Mouse (Mus musculus) granulocyte monocyte progenitor cell, adult 5-6 weeks (primary cell): Measurements from ENCODE around the gene Rbm20. TPM values are rescaled to one million over a fixed set of nuclear protein-coding genes. Genes with fewer than 3 reads are reported as not detected.
"Not testable (repeated sequence)": the region's sequence is repeated elsewhere in the genome, so short reads cannot be mapped to it uniquely, and the experiment has no call there.

Experiments used
- ATAC-seq: replicated peaks from 2 replicates; pipeline ENCODE4 v1.8.0; 2016; ENCODE audit warnings: mild to moderate bottlenecking, moderate TSS enrichment, inconsistent platforms; ENCODE audit not compliant: poor library complexity, severe bottlenecking
- total RNA-seq, 2 experiments: library from RNA; stranded (forward) in 1 of 2; stranded (reverse) in 1 of 2; fragments of 200-712, 200-1000 nt in 1 of 2; fragments of >200 nt in 1 of 2; fragmentation: Nextera tagmentation in 1 of 2; gene quantifications; 2 replicates each; pipeline ENCODE4 v1.2.3; 2014 to 2017

The Rbm20 gene
- total RNA-seq (2014; fragmentation: Nextera tagmentation) (0.09 and 0.41 TPM in 2 replicates), total RNA-seq (2017) (0.05 and 0.34 TPM in 2 replicates)

GRCm38 (mm10) chr19:53676718-53677634 lies at the start of gene Rbm20:
TSS of gene Rbm20 (plus strand) at chr19:53677306.
- ATAC-seq: peak; percentile 74

DNA sequence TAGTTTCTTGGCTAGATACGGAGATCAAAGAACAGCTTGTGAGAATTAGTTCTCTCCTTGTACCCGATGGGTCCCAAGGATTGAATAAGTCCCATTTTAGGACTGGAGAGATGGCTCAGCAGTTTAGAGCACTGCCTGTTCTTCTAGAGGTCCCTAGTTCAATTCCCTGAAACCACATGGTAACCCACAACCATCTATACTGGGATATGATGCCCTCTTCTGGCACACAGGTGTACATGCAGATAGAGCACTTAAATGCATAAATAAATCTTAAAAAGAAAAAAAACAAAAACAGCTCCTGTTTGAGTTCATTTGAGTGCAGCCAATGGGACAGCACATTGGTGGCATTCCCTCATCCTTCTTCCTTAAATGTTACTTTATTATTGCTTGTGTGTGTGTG lies 39.1 kb upstream of the Rbm20 start:
- ATAC-seq: no peak; the same call in 1 of the 2 replicates

DNA sequence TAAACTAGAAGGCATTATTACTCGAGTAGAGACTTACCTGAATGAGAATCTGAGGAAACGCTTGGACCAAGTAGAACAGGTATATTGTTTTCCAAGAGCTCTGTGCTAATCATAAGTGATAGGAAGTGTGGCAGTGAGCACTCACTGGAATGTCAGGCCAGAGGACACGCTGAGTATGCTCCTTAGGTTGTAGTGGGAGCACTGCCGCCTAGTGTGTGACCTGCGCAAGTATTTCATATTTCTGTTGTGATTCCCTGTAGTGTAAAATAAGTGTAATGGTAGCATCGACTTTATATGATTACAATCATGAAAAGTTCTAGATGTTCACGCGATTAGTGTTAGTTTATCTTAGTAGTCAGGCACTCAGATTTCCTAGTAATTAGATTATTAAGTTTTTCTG lies 38.4 kb upstream of the Rbm20 start:
- no peak for ATAC-seq

- no peak for ATAC-seq
Observed at GRCm38 (mm10) chr19:53644020-53644595, 33.0 kb upstream of the Rbm20 start.

- ATAC-seq: no peak
Observed at GRCm38 (mm10) chr19:53647301-53647700, 29.8 kb upstream of the Rbm20 start.

- no peak for ATAC-seq
Observed at GRCm38 (mm10) chr19:53648056-53648455, 29.1 kb upstream of the Rbm20 start.

DNA sequence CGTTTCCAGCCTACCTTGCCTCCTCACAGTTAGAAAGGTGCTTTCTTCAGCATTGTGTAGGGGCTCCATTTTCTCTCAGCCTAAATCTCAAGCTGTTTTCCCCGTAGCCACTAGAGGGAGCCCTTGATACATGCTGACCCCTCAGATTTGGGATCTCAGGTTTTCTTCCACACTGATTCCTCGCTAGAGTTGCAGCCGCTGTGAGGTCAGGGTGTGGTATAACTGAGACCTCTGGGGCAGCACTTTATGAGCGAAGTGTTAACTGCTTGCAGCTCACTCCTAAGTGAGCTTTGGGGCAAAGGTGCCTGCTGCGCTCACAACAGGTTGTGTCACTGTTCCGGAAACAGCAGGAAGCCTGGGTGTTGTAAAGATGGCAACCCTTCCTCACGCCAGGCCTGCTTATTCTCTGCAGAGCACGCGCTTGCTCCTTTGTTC lies 28.3 kb upstream of the Rbm20 start:
- peak; percentile 62 for ATAC-seq

DNA sequence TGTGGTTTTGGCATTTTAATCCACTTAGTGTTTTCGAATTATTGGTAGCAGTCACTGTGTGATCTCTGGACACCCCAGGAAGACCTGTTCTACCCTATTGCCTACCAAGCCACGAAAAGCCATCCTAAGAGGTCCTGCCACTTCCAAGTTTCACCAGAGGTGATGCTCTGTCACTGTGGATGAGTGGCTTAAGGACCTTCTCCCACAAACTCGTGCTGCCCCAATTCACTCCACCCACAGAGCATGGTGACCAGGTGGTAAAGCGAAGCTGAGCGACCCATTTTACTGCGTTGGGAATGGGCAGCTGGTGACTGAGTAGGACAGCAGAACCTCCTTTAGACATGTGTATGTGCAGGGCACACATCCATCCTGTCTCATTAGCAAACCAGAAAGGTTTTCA lies 27.7 kb upstream of the Rbm20 start:
- ATAC-seq: no peak

GRCm38 (mm10) chr19:53649802-53650201 lies 27.3 kb upstream of the Rbm20 start:
- ATAC-seq: no peak

DNA sequence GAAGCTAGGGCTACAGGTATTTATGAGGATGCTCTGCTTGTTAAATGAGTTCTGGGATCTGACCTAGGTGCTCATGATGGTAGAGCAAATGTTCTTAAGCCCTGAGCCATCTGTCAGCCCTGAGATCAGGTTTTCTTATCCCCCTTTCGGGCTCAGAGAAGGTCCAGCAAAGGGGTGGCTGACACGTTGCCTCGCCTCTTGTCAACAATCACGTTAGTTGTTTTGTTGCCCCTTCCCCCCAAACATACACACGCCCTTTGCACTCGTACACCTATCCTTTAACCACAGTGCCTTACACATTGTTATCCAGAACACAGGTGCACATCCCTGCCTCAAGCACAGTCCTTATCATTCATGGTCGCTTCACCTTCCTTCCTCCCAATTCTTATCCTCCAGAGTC lies 26.2 kb upstream of the Rbm20 start:
- ATAC-seq: no peak

- ATAC-seq: no peak
Observed at GRCm38 (mm10) chr19:53652267-53652666, 24.8 kb upstream of the Rbm20 start.

DNA sequence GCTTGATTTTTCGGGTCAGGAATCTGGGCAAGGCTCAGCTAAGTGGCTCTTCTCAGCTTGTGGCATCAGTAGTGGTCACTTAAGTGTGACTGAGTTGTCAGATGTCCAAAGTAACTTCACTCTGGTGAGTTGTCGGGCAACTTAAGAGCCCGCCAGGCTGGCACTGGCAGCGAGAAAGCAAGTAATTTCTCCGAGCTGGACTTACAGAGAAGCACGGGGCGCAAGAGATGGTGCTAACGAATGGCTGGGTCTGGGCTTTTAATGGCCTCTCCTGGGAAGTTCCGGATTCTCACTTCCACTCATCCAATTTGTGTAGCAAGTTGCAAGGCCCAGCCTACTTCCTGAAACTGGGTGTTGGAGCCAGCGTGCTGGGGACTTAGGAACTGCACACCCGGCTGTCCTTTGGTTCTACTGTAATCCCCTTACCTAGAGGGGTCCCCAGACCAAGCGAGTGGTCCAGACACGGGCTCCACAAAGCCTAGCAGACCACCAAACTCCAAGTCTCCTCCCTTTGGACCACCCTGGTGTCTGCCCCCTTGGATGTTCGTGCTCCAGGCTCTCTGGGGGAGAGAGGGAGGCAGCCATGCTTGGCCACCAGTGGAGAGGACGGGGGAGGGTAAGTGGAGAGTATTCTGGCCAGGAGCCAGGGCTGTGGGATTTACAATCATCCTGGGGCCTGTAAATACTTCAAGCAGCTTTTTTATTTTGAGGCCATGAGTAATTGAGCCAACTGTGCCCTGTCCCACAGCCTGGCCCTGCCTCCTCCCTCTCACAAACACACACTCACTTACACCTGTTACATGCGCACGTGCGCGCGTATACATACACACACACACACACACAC lies 23.3 kb upstream of the Rbm20 start:
- 0 out of 2 replicates have a peak, but pooled peaks have one; percentile 20 for ATAC-seq

DNA sequence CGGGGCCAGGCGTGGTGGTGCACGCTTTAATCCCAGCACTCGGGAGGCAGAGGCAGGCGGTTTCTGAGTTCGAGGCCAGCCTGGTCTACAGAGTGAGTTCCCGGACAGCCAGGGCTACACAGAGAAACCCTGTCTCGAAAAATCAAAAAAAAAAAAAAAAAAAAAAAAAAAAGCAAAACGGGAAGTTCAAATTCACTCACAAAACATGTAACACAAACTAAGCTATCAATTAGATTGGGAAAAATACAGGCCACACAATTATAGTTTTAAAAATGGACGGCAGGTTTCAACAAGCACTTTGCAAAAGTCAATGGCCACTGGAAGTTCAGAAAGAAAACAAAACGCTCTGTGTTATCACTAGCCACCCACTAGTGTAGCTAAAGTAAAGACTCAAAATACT lies 20.7 kb upstream of the Rbm20 start:
- not testable (repeated sequence) for ATAC-seq

DNA sequence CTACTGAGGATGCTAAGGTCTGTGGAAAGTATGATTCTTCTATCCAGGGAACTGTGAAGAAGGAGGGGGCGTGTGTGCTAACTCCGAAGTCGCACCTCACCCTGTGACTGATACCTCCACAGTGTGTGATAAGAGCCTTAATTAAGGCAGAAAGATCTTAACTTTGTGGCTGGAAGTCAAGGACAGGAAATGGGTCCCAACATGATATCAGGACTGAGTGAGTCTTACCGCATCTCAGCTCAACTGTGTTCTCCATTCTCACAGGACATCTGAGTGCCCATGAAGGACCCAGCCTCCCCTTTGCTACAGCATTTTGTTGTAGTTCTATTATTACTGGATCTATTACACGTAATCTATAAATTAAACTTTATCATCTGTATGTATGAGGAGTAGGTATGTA lies 19.7 kb upstream of the Rbm20 start:
- ATAC-seq: no peak

GRCm38 (mm10) chr19:53660722-53661420 lies 16.2 kb upstream of the Rbm20 start:
- no peak for ATAC-seq

- ATAC-seq: no peak
Observed at GRCm38 (mm10) chr19:53661938-53662722, 15.0 kb upstream of the Rbm20 start.

DNA sequence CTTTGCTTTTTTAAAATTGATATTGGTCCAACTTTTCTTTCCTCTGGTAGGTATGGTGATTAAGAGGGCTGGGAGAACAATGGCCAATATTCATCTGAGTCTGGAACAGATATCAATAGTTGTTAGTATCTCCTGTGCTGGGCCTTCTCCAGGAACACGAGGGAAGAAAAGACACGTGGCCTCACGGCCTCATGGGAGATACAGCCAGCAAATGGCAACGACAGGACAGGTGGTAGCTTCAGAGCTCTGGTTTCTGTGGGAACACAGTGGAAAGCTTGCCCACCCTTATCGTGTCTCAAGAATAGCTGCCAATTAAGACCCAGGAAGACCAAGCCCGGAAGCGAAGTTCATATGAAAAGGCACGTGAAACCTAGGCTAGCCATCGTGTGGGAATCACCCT lies 12.3 kb upstream of the Rbm20 start:
- ATAC-seq: no peak

GRCm38 (mm10) chr19:53665391-53665790 lies 11.7 kb upstream of the Rbm20 start:
- no peak for ATAC-seq

DNA sequence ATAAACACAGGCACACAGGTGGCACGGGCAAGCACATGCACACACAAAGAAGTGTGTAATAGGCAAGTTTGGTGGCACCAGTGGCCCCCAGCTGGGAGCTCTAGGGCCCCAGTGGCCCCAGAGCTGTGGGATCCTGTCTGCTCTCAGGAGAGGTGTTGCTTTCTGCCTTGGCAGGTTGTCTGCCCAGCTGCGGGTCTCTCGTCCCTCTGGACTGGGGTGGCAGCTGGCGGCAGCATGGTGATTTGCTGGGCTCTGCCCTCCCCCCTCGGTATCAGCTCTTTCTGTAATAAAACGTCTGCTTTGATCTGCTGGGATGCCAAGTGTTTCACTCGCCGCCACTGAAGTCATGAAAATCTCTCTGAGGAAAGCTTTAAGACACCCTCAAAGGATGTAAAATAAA lies 10.4 kb upstream of the Rbm20 start:
- no peak for ATAC-seq
